Mouse (Mus musculus): ENCODE results near the gene Fen1. TPM values are rescaled to one million over a fixed set of nuclear protein-coding genes. Genes with fewer than 3 reads are reported as not detected.
"Not testable (repeated sequence)": the region's sequence is repeated elsewhere in the genome, so short reads cannot be mapped to it uniquely, and the experiment has no call there.

The Fen1 gene
- total RNA-seq, 2 experiments from 2014 or later: 7.1 to 12.4 TPM

- DNase-seq (ENCODE audit: low spot score in 2 of 2): peak; percentile 88 to 89
These were observed 21.2 kb downstream of the Fen1 start, which contains the start of gene Fads1 for GRCm38 (mm10) chr19:10182670-10183298. TSS of gene Fads1 (plus strand) at chr19:10182888.

GRCm38 (mm10) chr19:10182142-10182541 lies 21.8 kb downstream of the Fen1 start:
- DNase-seq (ENCODE audit: low spot score in 2 of 2): no peak

GRCm38 (mm10) chr19:10181225-10181624 lies 22.7 kb downstream of the Fen1 start:
- DNase-seq (ENCODE audit: low spot score in 2 of 2): peak in 1 of 2 experiments; percentile 1

GRCm38 (mm10) chr19:10176941-10177372 lies 27.0 kb downstream of the Fen1 start:
- no peak for DNase-seq (ENCODE audit: low spot score in 2 of 2)

DNA sequence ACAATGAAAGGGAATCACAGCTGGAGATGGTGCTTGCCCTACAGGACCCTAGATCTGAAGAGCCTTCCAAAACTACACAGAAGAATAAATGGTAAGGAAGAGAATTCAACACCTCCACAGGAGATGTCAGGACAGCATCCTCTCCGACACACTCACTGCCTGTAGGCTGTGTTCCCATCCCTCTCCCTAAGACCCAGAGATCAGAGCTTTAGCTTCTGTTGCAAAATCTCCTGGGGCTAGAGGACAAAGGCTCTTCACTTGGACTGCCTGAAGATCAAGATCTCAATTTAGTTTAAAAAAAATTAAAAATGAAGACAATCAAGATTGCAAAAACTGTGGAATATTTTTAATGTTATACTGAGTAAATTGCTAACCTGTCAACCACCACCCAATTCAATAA lies 27.5 kb downstream of the Fen1 start:
- DNase-seq (ENCODE audit: low spot score in 2 of 2): no peak

GRCm38 (mm10) chr19:10174956-10175355 lies 29.0 kb downstream of the Fen1 start:
- DNase-seq (ENCODE audit: low spot score in 2 of 2): no peak

DNA sequence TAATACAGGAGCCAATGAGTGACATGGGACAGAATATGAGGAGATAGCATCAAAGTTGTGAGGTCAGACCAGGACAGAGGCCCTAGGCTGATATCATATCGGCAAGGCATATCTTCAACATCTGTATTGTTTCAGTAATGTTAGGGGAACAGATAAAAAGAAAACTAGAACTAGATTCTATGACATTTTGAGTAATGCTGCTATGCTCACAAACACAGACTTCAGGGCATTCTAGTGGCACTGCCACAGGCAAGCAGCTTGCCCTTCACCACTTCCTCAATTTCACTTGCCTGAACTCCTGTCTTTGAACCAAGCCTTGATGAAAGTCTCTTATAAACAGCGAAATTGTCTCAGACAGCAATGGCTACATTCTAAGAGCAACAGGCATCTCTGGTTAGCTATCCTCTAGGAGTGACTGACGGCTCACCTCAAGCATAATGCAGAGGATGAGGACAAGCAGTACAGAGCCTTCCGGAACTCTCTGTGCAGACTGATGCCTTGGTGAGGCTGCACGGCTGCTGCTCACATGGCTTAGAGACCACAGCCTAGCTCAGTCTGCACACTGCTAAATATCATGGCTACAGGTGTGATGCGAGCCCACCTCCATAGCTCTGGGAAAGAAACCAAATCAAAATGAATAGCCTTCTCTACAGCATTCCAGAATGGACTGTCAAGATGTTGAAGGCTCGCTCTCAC lies 30.0 kb downstream of the Fen1 start:
- no peak for DNase-seq (ENCODE audit: low spot score in 2 of 2)

- DNase-seq (ENCODE audit: low spot score in 2 of 2): no peak
These were observed 30.8 kb downstream of the Fen1 start for GRCm38 (mm10) chr19:10173116-10173718.

DNA sequence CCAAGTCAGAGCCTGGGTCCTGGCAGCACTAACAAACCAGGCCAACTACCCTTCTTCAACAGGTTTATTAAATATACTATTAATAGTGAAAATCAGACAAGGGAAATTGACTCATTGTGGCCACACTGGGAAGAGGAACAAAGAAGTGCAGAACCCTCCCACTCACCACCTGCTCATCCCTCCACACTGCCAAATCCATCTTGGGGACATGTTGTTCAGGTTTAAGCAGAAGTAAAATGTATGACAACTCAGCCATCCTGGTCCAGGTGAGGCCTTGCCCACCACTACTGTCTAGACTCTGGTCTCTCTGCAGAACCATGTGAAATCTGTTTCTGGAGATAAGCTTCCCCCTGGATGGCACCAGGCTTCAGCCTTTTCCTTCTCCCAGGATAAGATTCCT lies 32.1 kb downstream of the Fen1 start:
- DNase-seq (ENCODE audit: low spot score in 2 of 2): no peak

DNA sequence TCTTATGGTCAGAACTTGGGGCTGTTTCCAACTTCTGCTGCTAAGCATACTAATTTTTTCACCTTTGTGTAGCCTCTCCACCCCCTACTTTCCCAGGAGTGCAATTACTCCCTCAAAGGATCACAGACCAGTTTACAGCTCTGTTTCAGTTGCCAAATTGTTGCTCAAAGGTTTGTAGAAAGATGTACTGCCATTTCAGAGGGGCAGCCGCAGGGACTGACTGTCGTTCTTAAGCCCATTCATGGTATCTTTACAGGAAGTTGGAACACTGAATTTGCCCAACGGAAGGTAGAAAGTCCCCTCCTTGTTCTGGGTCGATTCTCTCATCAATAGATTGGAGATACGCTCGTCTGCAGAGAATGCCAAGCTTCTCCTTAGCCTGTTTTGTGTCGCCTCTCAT lies 32.6 kb downstream of the Fen1 start:
- DNase-seq (ENCODE audit: low spot score in 2 of 2): no peak

DNA sequence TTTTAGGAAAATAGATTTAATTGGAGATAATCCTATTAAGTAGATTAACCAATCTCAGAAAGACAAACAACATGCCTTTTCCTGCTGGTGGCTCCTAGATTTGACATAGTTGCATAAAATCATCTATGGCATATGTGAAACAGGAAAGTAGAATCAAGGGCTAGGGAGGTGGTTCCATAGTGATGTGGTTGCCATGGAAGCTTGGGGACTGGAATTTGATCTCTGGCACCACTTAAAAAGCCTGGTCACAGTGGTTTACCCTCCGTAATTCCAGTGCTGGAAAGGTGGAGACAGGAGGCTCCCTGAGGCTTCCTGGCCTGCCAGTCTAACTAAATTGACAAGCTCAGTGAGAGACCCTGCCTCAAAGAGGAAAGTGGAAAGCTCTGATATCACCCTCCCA lies 33.5 kb downstream of the Fen1 start:
- DNase-seq (ENCODE audit: low spot score in 2 of 2): no peak

- not testable (repeated sequence) for DNase-seq (ENCODE audit: low spot score in 2 of 2)
These were observed 34.2 kb downstream of the Fen1 start for GRCm38 (mm10) chr19:10169692-10170330.

DNA sequence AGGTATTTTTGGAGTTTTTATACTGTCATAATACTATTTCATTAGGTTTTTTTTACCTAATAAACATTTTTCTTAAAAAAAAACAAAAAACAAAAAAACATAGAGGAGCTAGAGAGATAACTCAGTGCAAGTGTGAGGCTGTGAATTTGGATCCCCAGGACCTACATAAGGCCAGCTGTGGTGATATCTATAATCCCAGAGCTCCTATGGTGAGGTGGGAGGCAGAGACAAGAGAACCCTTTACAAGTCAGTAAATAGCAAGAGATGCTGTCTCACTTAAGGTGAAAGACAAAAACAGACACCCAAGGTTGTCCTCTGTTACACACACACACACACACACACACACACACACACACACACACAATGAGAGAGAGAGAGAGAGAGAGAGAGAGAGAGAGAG lies 34.8 kb downstream of the Fen1 start:
- DNase-seq (ENCODE audit: low spot score in 2 of 2): no peak

DNA sequence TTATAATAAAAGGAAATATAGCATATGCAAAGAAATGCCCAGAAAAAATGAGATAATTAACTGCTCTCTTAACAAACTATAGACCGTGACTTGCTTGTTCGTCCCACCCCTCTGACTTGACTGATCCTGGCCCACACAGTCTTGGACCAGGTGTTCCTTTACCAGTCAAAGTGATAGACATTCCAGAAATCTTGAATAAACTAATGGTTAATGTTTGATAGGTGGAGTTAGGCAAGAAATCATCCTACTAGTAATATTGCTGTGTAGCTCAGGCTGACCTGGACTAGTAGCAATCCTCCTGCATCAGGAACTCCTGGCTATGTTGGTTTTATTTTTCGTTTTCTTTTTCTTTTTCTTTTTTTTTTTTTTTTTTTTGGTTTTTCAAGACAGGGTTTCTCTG lies 35.5 kb downstream of the Fen1 start:
- DNase-seq (ENCODE audit: low spot score in 2 of 2): no peak

DNA sequence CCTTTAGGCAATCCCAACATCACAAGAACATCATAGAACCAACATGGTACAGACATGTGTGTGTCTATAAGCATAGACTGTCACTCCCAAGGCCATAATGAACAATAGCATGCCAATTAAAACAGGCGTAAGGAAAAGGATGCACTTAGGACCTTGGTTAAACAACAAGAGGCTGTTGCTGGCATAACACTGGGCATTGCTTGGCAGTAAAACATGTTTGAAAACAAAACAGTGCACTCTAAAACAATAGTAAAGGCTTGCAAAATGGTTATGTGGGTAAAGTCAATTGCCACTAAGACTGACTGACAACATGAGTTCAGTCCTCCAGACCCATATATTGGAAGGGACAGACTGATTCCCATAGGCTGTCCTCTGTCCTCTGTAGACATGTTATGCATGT lies 36.0 kb downstream of the Fen1 start:
- no peak for DNase-seq (ENCODE audit: low spot score in 2 of 2)

DNA sequence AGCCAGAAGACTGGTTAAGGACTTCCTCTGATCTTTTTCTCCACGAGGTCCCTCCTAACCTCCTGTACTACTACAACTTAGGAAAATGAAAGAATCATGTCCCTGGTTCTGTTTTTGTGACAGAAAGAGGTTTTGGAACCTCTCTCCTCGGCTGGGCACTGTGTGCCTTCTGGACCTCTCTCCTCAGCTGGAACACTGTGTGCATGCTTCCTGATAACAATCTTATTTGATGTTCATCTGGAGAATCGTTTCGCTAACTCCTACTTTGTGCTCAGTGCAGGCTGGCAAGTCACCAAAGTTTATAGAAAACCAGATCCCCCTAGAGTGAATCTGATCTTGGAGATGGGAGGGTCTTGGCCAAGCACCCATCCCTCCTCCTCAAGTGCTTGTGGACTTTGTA lies 36.9 kb downstream of the Fen1 start:
- no peak for DNase-seq (ENCODE audit: low spot score in 2 of 2)

DNA sequence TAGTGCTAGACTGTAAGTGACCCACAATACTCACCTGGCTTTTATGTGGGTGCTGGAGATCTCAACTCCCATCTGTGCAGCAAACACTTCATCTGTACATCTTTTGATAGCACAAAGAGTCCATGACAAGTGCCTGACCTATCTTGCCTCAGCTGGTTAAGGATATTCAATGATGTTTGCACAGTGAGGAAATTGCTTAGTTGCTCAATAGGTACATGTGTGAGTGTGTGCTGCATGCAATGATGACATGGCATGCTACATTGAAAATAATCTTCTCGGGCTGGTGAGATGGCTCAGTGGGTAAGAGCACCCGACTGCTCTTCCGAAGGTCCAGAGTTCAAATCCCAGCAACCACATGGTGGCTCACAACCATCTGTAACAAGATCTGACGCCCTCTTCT lies 38.0 kb downstream of the Fen1 start:
- DNase-seq (ENCODE audit: low spot score in 2 of 2): not testable (repeated sequence)

- no peak for DNase-seq (ENCODE audit: low spot score in 2 of 2)
These were observed 40.1 kb downstream of the Fen1 start for GRCm38 (mm10) chr19:10163896-10164295.

DNA sequence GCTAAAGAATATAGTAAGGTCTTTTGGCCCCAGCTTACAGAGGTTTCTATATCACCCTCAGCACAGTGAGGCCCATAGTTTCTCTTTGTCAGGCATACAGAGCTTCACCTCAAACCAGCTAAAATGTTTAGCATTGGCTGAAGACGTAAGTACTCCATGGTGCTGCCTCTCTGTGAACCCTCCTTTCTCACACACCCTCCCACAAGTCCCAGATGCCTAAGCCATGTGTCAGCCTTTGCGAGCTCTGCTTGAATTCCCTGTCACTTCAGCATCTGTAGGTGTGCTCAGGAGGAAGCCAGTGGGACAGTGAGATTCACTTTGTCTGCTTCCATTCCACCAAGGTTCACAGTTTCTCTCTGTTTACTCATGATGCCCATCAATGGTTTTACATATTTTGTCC lies 46.2 kb downstream of the Fen1 start:
- no peak for DNase-seq (ENCODE audit: low spot score in 2 of 2)

DNA sequence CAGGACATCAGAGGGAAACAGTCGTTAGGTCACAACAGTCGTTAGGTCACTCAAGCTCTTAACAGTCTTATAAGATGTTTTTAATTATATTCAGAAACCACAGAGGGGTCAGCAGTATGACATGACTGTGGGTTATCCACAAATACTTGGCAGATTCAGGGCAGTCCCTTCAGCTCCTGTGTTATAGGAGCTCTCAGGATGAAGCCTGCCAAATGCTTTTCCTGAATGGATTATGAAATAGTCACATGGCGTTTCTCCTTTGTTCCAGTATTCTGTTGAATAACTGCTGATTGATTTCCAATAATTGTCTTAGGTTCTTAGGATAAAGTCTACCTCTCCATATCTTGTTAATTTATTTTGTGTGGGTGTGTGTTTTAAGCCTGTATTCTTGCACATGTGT lies 54.8 kb downstream of the Fen1 start:
- no peak for DNase-seq (ENCODE audit: low spot score in 2 of 2)
